Mouse (Mus musculus) erythroid progenitor cell, adult 5-6 weeks (primary cell): ENCODE data around the gene Cat. TPM values are rescaled to one million over a fixed set of nuclear protein-coding genes. Genes with fewer than 3 reads are reported as not detected.
A peak's percentile ranks its signal among the peaks of the same experiment; 100 is the strongest.

Experiments used
- ATAC-seq: replicated peaks from 2 replicates; pipeline ENCODE4 v1.8.0; 2016; ENCODE audit warnings: moderate number of reproducible peaks, mild to moderate bottlenecking, moderate TSS enrichment, inconsistent platforms; ENCODE audit not compliant: poor library complexity, low FRiP score, severe bottlenecking
- total RNA-seq, 2 experiments: library from RNA; stranded (forward) in 1 of 2; stranded (reverse) in 1 of 2; fragments of 150-400 nt in 1 of 2; fragments of 186-747, 209-891 nt in 1 of 2; gene quantifications; 2 replicates each; pipeline versions ENCODE4 v1.2.3 to v1.2.4; 2015 to 2017; ENCODE audit warnings: low replicate concordance in 2 of 2

Cat gene
- total RNA-seq, 2 experiments from 2014 or later: 40.8 to 137 TPM

DNA sequence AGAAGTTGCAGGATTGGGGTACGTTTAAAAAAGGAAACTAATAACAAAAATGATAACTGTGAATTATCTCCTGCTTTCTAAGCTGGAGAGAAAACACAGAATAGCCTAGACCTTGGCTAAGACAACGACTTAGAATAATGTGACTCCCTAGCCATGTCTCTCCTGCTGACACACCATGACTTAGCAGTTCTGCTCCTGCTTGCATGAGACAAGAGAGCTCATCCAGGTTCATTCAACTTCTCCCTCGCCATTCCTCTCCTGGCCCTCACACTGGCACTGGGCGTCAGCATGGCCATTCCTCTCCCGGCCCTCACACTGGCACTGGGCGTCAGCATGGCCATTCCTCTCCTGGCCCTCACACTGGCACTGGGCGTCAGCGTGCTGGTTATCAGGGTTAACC, 4.7 kb downstream of the Cat start:
- ATAC-seq: peak; percentile 73

- ATAC-seq: no peak
These were observed 6.6 kb downstream of the Cat start for GRCm38 (mm10) chr2:103478326-103478725.

GRCm38 (mm10) chr2:103477456-103477855, 7.5 kb downstream of the Cat start:
- no peak for ATAC-seq

GRCm38 (mm10) chr2:103476657-103477056, 8.3 kb downstream of the Cat start:
- no peak for ATAC-seq

DNA sequence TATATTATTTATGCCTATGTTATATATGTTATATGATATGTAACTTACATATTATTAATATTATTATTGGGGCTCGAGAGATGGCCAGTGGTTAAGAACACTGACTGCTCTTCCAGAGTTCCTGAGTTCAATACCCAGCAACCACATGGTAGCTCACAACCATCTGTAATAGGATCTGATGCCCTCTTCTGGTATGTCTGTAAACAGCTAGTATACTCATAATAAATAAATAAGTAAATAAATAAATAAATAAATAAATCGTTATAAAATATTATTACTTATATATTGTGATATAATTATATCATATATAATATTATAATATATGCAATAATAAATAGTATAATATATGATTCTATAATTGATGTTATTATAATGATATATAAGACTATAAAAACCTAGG, 8.8 kb downstream of the Cat start:
- no peak for ATAC-seq

GRCm38 (mm10) chr2:103473362-103473761, 11.6 kb downstream of the Cat start:
- ATAC-seq: no peak

GRCm38 (mm10) chr2:103466984-103467588, 17.9 kb downstream of the Cat start:
- no peak for ATAC-seq

- ATAC-seq: no peak
These were observed 18.7 kb downstream of the Cat start for GRCm38 (mm10) chr2:103466272-103466671.

- no peak for ATAC-seq
These were observed 19.5 kb downstream of the Cat start for GRCm38 (mm10) chr2:103465429-103465828.

DNA sequence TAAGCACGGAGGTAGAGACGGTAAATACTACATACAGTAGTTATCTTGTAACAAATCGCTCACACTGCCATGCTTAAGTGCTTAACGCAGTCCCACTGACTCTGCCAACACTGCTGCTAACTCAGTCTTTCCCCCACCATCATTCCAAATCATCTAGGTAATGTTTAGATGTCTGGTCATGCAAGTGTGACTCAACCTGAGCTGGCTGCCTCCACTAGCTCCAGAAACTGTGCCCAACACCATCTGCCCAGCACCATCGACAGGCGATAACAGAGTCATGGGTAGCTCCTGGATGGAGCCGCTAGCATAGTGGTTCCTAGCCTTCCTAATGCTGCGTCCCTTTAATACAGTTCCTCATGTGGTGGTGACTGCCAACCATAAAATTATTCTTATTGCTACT, 20.4 kb downstream of the Cat start:
- no peak for ATAC-seq

- no peak for ATAC-seq
These were observed 22.2 kb downstream of the Cat start for GRCm38 (mm10) chr2:103462746-103463145.

DNA sequence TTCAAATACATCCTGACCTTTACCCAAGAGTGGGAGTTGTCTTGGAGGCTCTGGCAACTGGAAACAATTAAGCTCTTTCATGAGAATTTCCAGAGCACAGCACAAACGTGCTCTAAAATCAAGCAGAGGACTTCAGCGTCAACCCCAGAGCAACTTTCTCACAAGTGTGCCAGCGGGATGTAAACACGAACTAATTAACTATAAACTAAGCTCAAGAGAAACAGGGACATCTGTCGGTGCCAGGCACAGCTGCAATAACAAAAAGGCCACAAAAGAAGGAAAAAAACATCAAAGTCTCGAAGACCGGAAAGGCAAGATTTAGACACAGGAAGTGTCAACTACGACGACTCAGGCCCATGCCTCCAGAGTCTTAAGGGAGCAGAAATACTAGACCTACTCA, 23.2 kb downstream of the Cat start:
- no peak for ATAC-seq

DNA sequence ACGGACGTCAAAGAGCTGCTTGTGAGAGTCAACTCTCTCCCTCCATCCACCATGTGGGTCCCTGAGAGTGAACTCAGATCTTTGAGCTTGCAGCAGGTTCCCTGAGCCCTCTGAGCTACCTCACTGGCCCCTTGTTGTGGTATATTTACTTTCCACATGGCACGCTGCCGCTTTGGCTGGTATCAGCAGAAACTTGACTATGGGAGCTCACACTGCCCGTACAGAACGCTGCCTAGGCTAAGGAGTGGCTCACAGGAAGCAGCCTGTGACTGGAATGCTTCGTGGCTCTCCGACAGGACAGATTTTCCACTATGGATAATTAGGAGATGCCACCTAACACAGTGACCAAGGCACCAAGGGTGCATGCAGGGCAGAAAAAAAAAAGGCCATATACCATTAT, 23.8 kb downstream of the Cat start:
- no peak for ATAC-seq

- ATAC-seq: no peak
These were observed 25.9 kb downstream of the Cat start for GRCm38 (mm10) chr2:103459069-103459468.

DNA sequence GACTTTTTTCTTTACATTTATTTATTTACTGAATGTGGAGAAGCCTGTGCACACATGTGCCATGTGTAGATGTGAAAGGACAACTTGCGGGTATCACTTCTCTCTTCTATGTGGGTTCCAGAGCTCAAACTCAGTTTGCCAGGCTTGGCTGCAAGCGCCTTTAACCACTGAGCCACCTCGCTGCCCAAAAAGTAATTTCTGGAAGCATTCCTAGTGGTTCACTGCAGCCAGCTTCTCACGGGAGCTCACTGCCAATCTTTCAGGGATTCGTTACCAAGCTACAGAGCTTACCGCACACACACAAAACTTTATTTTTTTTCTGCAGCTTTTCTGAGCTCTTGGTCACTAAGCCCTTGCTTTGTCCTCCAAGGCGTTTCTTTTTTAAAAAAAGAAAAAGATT, 27.3 kb downstream of the Cat start:
- no peak for ATAC-seq

- ATAC-seq: no peak
These were observed 27.9 kb downstream of the Cat start for GRCm38 (mm10) chr2:103457048-103457447.

DNA sequence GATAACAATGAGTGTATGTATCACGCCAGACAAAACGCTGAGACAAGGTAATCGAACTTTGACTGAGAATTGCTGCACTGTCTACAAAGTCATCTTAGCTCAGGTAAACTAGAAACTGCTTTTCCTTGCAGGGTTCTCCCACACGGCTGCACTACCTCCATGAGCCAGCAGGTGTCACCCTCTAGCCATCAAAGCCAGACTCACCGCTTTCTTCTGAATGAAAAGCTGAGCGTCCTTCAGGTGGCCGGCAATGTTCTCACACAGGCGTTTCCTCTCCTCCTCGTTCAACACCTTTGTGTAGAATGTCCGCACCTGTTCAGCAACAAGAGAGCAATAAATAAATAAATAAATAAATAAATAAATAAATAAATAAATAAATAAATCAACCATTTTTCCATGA, 28.3 kb downstream of the Cat start:
- ATAC-seq: peak; percentile 62

DNA sequence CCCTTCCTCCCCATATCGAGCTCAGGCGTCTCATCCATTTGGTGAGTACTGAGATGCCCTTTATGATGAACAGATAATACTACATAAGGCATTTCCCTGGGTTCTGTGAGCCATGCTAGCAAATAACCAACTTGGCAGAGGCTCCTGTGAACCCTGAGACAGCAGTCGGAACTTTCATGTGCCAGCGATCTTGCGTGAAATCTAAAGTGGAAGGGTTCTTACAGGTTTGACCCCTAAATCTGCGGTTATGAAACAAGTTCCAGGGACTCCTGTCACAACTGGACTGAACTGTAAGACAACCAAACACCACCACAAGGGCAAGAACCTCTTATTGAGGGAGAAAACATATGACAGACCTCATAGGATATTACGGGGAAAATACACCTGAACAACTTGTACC, 29.2 kb downstream of the Cat start:
- ATAC-seq: no peak

- no peak for ATAC-seq
These were observed 32.4 kb downstream of the Cat start for GRCm38 (mm10) chr2:103452550-103452949.

GRCm38 (mm10) chr2:103450267-103450666, 34.7 kb downstream of the Cat start:
- no peak for ATAC-seq

- no peak for ATAC-seq
These were observed 35.1 kb downstream of the Cat start for GRCm38 (mm10) chr2:103449813-103450212.

GRCm38 (mm10) chr2:103448947-103449560, 35.9 kb downstream of the Cat start:
- ATAC-seq: no peak
